Mouse (Mus musculus) heart, embryonic 11.5 days (tissue): ENCODE results near the gene Ppfia2. TPM values are rescaled to one million over a fixed set of nuclear protein-coding genes. Genes with fewer than 3 reads are reported as not detected.

ENCODE experiments used
- ATAC-seq: fragments of 200-750 bp; cut with Nextera tagmentation; replicated peaks from 2 replicates; pipeline ENCODE4 v1.8.0; 2017; ENCODE audit warnings: moderate library complexity; ENCODE audit not compliant: insufficient number of reproducible peaks, low FRiP score, low TSS enrichment
- H3K27ac ChIP-seq: fragments of 300-500 bp; sonication (generic); 2 replicates; pipeline ENCODE4 v1.5.1; 2014; ENCODE audit warnings: mild to moderate bottlenecking, low read depth, low read length
- H3K27me3 ChIP-seq: fragments of 300-500 bp; sonication (generic); 2 replicates; pipeline ENCODE4 v1.6.1; 2014; ENCODE audit warnings: mild to moderate bottlenecking, low read length, mixed read lengths; ENCODE audit not compliant: control insufficient read depth, insufficient read depth
- H3K36me3 ChIP-seq: fragments of 300-500 bp; sonication (generic); 2 replicates; pipeline ENCODE4 v1.6.1; 2014; ENCODE audit warnings: mild to moderate bottlenecking, low read length, moderate library complexity, mixed read lengths; ENCODE audit not compliant: control insufficient read depth, insufficient read depth
- H3K4me1 ChIP-seq: fragments of 300-500 bp; sonication (generic); 2 replicates; pipeline ENCODE4 v1.6.1; 2014; ENCODE audit warnings: low read length; ENCODE audit not compliant: control insufficient read depth, insufficient read depth
- H3K4me2 ChIP-seq: fragments of 300-500 bp; sonication (generic); 2 replicates; pipeline ENCODE4 v1.6.1; 2014; ENCODE audit warnings: mild to moderate bottlenecking, moderate library complexity
- H3K4me3 ChIP-seq: fragments of 300-500 bp; sonication (generic); 2 replicates; pipeline ENCODE4 v1.5.1; 2014; ENCODE audit warnings: low read depth, low read length
- H3K9ac ChIP-seq: fragments of 300-500 bp; sonication (generic); 2 replicates; pipeline ENCODE4 v1.6.1; 2014; ENCODE audit warnings: mild to moderate bottlenecking, low read depth, low read length, moderate library complexity
- H3K9me3 ChIP-seq: fragments of 300-500 bp; sonication (generic); replicated peaks from 2 replicates; pipeline ENCODE4 v1.6.1; 2016; ENCODE audit warnings: low read length; ENCODE audit not compliant: control insufficient read depth
- WGBS: fragments of 180-500 bp; shearing (Covaris S2); extraction: QIAGEN DNeasy Blood & Tissue Kit; methylation state at CpG from one replicate; pipeline ENCODE4 v1.1.7; 2014; ENCODE audit not compliant: insufficient replicate concordance; 5-methylcytosine and 5-hydroxymethylcytosine counted together
- polyA plus RNA-seq: library from polyadenylated mRNA; unstranded; fragments of >200 nt; fragmentation: Nextera tagmentation; extraction: Ambion mirVana; gene quantifications from 2 replicates; pipeline ENCODE4 v1.2.1, GENCODE M21; 2014

Ppfia2 gene
- polyA plus RNA-seq, 1 experiment from 2014 or later: 0.14 TPM

GRCm38 (mm10) chr10:106838476-106838875 lies 368.3 kb downstream of the Ppfia2 start:
- no peak overlapping the region for H3K27ac ChIP-seq
- H3K9me3 ChIP-seq: no peaks in the 10 kb centered on the region
- H3K4me1 ChIP-seq: no peaks in the 10 kb centered on the region
- no peaks in the 10 kb centered on the region for H3K36me3 ChIP-seq
- H3K4me3 ChIP-seq: no peak overlapping the region
- H3K4me2 ChIP-seq: no peak overlapping the region
- H3K9ac ChIP-seq: no peak overlapping the region
- no peak for ATAC-seq
- 60% methylated on average over 1 of the region's 1 CpGs for WGBS
- no peaks in the 10 kb centered on the region for H3K27me3 ChIP-seq

- Histone ChIP-seq H3K4me3 (no peak overlapping the region), H3K9ac (no peak overlapping the region), H3K27ac (no peak overlapping the region), H3K27me3 (no peaks in the 10 kb centered on the region), H3K36me3 (no peaks in the 10 kb centered on the region), H3K4me1 (no peaks in the 10 kb centered on the region), H3K9me3 (no peaks in the 10 kb centered on the region), H3K4me2 (no peak overlapping the region)
- no peak for ATAC-seq
- WGBS: 75% methylated on average over 6 of the region's 6 CpGs
These were observed 388.0 kb downstream of the Ppfia2 start for GRCm38 (mm10) chr10:106858106-106858505.

GRCm38 (mm10) chr10:106870233-106870632 lies 400.1 kb downstream of the Ppfia2 start:
- WGBS: 67% methylated on average over 4 of the region's 4 CpGs
- Histone ChIP-seq H3K9ac (no peak overlapping the region), H3K27me3 (no peaks in the 10 kb centered on the region), H3K4me3 (no peak overlapping the region), H3K4me1 (no peaks in the 10 kb centered on the region), H3K9me3 (no peaks in the 10 kb centered on the region), H3K36me3 (no peaks in the 10 kb centered on the region), H3K4me2 (no peak overlapping the region), H3K27ac (no peak overlapping the region)
- no peak for ATAC-seq

- no peak for ATAC-seq
- no peak overlapping the region for H3K4me3 ChIP-seq
- no peaks in the 10 kb centered on the region for H3K36me3 ChIP-seq
- H3K4me2 ChIP-seq: no peak overlapping the region
- no peak overlapping the region for H3K27ac ChIP-seq
- WGBS: 68% methylated on average over 3 of the region's 3 CpGs
- H3K9ac ChIP-seq: no peak overlapping the region
- H3K9me3 ChIP-seq: no peaks in the 10 kb centered on the region
- no peaks in the 10 kb centered on the region for H3K27me3 ChIP-seq
- no peaks in the 10 kb centered on the region for H3K4me1 ChIP-seq
These were observed 401.7 kb downstream of the Ppfia2 start for GRCm38 (mm10) chr10:106871847-106872246.

GRCm38 (mm10) chr10:106872714-106873113 lies 402.6 kb downstream of the Ppfia2 start:
- Histone ChIP-seq H3K27ac (no peak overlapping the region), H3K4me3 (no peak overlapping the region), H3K4me1 (no peaks in the 10 kb centered on the region), H3K36me3 (no peaks in the 10 kb centered on the region), H3K9me3 (no peaks in the 10 kb centered on the region), H3K4me2 (no peak overlapping the region), H3K27me3 (no peaks in the 10 kb centered on the region), H3K9ac (no peak overlapping the region)
- ATAC-seq: no peak
- 43% methylated on average over 1 of the region's 1 CpGs for WGBS

GRCm38 (mm10) chr10:106881330-106881729 lies 411.2 kb downstream of the Ppfia2 start:
- 67% methylated on average over 3 of the region's 3 CpGs for WGBS

GRCm38 (mm10) chr10:106896351-106896750 lies 426.2 kb downstream of the Ppfia2 start:
- H3K4me3 ChIP-seq: no peak overlapping the region
- no peak overlapping the region for H3K9ac ChIP-seq
- no peak overlapping the region for H3K4me2 ChIP-seq
- H3K36me3 ChIP-seq: no peaks in the 10 kb centered on the region
- no peak overlapping the region for H3K27ac ChIP-seq
- no peaks in the 10 kb centered on the region for H3K27me3 ChIP-seq
- 61% methylated on average over 13 of the region's 13 CpGs for WGBS
- no peaks in the 10 kb centered on the region for H3K4me1 ChIP-seq
- ATAC-seq: no peak
- no peaks in the 10 kb centered on the region for H3K9me3 ChIP-seq

More at GRCm38 (mm10) chr10:106881330-106881729, 411.2 kb downstream of the Ppfia2 start:
- H3K27ac ChIP-seq: no peak overlapping the region
- H3K9ac ChIP-seq: no peak overlapping the region
- no peak overlapping the region for H3K4me3 ChIP-seq
- no peak overlapping the region for H3K4me2 ChIP-seq
- no peaks in the 10 kb centered on the region for H3K9me3 ChIP-seq
- no peak for ATAC-seq
- H3K36me3 ChIP-seq: no peaks in the 10 kb centered on the region
- no peaks in the 10 kb centered on the region for H3K4me1 ChIP-seq
- H3K27me3 ChIP-seq: no peaks in the 10 kb centered on the region

- H3K36me3 ChIP-seq: no peaks in the 10 kb centered on the region
- no peaks in the 10 kb centered on the region for H3K27me3 ChIP-seq
- H3K4me1 ChIP-seq: no peaks in the 10 kb centered on the region
- 69% methylated on average over 3 of the region's 3 CpGs for WGBS
- H3K4me2 ChIP-seq: no peak overlapping the region
- no peak for ATAC-seq
- H3K27ac ChIP-seq: no peak overlapping the region
- H3K4me3 ChIP-seq: no peak overlapping the region
- H3K9ac ChIP-seq: no peak overlapping the region
- H3K9me3 ChIP-seq: no peaks in the 10 kb centered on the region
These were observed 440.0 kb downstream of the Ppfia2 start for GRCm38 (mm10) chr10:106910108-106910507.

GRCm38 (mm10) chr10:106913032-106913431 lies 442.9 kb downstream of the Ppfia2 start:
- WGBS: 41% methylated on average over 2 of the region's 2 CpGs
- no peak for ATAC-seq
- Histone ChIP-seq H3K4me3 (no peak overlapping the region), H3K27ac (no peak overlapping the region), H3K4me1 (no peaks in the 10 kb centered on the region), H3K9me3 (no peaks in the 10 kb centered on the region), H3K27me3 (no peaks in the 10 kb centered on the region), H3K4me2 (no peak overlapping the region), H3K9ac (no peak overlapping the region), H3K36me3 (no peaks in the 10 kb centered on the region)
